Mouse (Mus musculus): ENCODE data around the gene Myh6. TPM values are rescaled to one million over a fixed set of nuclear protein-coding genes. Genes with fewer than 3 reads are reported as not detected.

Myh6 gene
- total and polyA plus RNA-seq, 2 experiments from 2014 or later, result 3,976 to 9,737 TPM

GRCm38 (mm10) chr14:54994869-54995186, 28.1 kb upstream of the Myh6 start:
- TF ChIP-seq CTCF (IDR thresholded peaks at IDR 0.05; ENCODE audit: low read depth) (no peak), EP300 (IDR thresholded peaks at IDR 0.05; ENCODE audit: low read depth) (no peak)
- Histone ChIP-seq H3K4me1 (ENCODE audit: control insufficient read depth, insufficient read depth) (peaks cover 19% of the 10 kb centered on the region; the same call in 1 of the 2 replicates), H3K36me3 (replicated peaks; ENCODE audit: control insufficient read depth, insufficient read depth, low read length) (peaks cover 21% of the 10 kb centered on the region), H3K27me3 (ENCODE audit: control insufficient read depth, insufficient read depth, low read length) (no peaks in the 10 kb centered on the region), H3K9me3 (replicated peaks; ENCODE audit: control insufficient read depth, low read length) (no peaks in the 10 kb centered on the region), H3K4me3 (ENCODE audit: low read depth, low read length) (peak overlapping the region; percentile 46; the same call in 1 of the 2 replicates), H3K27ac (ENCODE audit: low read depth) (peak overlapping the region; percentile 99), H3K9ac (replicated peaks; ENCODE audit: low read depth, low read length) (peak overlapping the region; percentile 67), H3K4me2 (ENCODE audit: low read depth, low read length) (peak overlapping the region; percentile 62)
- ATAC-seq (ENCODE audit: insufficient read depth, low read depth) (peak; percentile 40), DNase-seq (ENCODE audit: low spot score) (peak; percentile 30)

- Histone ChIP-seq H3K27me3 (ENCODE audit: control insufficient read depth, insufficient read depth, low read length) (no peaks in the 10 kb centered on the region), H3K9me3 (replicated peaks; ENCODE audit: control insufficient read depth, low read length) (no peaks in the 10 kb centered on the region), H3K4me1 (ENCODE audit: control insufficient read depth, insufficient read depth) (peaks cover 19% of the 10 kb centered on the region; the same call in 1 of the 2 replicates), H3K27ac (ENCODE audit: low read depth) (peak within 1 kb of the TSS; percentile 99), H3K9ac (replicated peaks; ENCODE audit: low read depth, low read length) (peak within 1 kb of the TSS; percentile 67), H3K4me3 (ENCODE audit: low read depth, low read length) (peak within 1 kb of the TSS; percentile 46), H3K4me2 (ENCODE audit: low read depth, low read length) (peak within 1 kb of the TSS; percentile 62), H3K36me3 (replicated peaks; ENCODE audit: control insufficient read depth, insufficient read depth, low read length) (peaks cover 25% of the 10 kb centered on the region)
- 15% methylated on average over 11 of the region's 11 CpGs for WGBS
- peak; percentile 57 for ATAC-seq (ENCODE audit: insufficient read depth, low read depth)
- peak; percentile 87 for DNase-seq (ENCODE audit: low spot score)
- no peak for TF ChIP-seq CTCF (IDR thresholded peaks at IDR 0.05; ENCODE audit: low read depth)
- peak; percentile 71; the same call in 1 of the 2 replicates for TF ChIP-seq EP300 (IDR thresholded peaks at IDR 0.05; ENCODE audit: low read depth)
Measured at GRCm38 (mm10) chr14:54994136-54994868, 27.6 kb upstream of the Myh6 start, which contains the start of gene Myh7. Gene Myh7, minus strand, starts transcription at chr14:54994626.

DNA sequence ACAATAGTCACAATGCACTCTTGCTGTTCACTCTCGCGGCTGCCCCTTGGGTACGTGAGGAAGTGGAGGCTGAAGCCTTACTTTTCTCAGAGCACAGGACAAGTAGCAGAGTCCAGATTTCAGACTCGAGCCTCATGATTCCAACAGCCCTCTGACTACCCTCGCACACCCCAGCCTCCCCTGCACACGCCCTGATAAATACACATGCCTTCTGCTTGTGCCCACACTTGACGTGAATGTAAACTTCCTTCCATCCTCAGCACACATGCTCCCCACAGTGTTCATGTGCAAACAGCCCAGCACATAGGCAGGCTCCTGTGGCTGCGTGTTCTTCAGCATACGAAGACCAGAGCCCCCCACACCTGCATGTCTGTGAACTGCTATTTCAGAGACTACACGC, 26.9 kb upstream of the Myh6 start:
- Histone ChIP-seq H3K27ac (ENCODE audit: low read depth) (peak overlapping the region; percentile 99), H3K27me3 (ENCODE audit: control insufficient read depth, insufficient read depth, low read length) (no peaks in the 10 kb centered on the region), H3K4me1 (ENCODE audit: control insufficient read depth, insufficient read depth) (peaks cover 19% of the 10 kb centered on the region; the same call in 1 of the 2 replicates), H3K9me3 (replicated peaks; ENCODE audit: control insufficient read depth, low read length) (no peaks in the 10 kb centered on the region), H3K36me3 (replicated peaks; ENCODE audit: control insufficient read depth, insufficient read depth, low read length) (peaks cover 32% of the 10 kb centered on the region), H3K4me3 (ENCODE audit: low read depth, low read length) (peak overlapping the region; percentile 46), H3K9ac (replicated peaks; ENCODE audit: low read depth, low read length) (peak overlapping the region; percentile 67), H3K4me2 (ENCODE audit: low read depth, low read length) (peak overlapping the region; percentile 62)
- ATAC-seq (ENCODE audit: insufficient read depth, low read depth) (no peak), DNase-seq (ENCODE audit: low spot score) (peak; percentile 17)
- no peak for TF ChIP-seq CTCF (IDR thresholded peaks at IDR 0.05; ENCODE audit: low read depth)
- no peak for TF ChIP-seq EP300 (IDR thresholded peaks at IDR 0.05; ENCODE audit: low read depth)
- WGBS, result 29% methylated on average over 10 of the region's 10 CpGs

- DNase-seq (ENCODE audit: low spot score), result no peak
- peak overlapping the region; percentile 62 for H3K4me2 ChIP-seq (ENCODE audit: low read depth, low read length)
- H3K9ac ChIP-seq (replicated peaks; ENCODE audit: low read depth, low read length), result peak overlapping the region; percentile 67
- TF ChIP-seq EP300 (IDR thresholded peaks at IDR 0.05; ENCODE audit: low read depth) (no peak), CTCF (IDR thresholded peaks at IDR 0.05; ENCODE audit: low read depth) (no peak)
- whole genome bisulfite sequencing, result 46% methylated on average over 10 of the region's 10 CpGs
- H3K27me3 ChIP-seq (ENCODE audit: control insufficient read depth, insufficient read depth, low read length), result no peaks in the 10 kb centered on the region
- H3K4me1 ChIP-seq (ENCODE audit: control insufficient read depth, insufficient read depth), result peaks cover 13% of the 10 kb centered on the region; the same call in 1 of the 2 replicates
- ATAC-seq (ENCODE audit: insufficient read depth, low read depth), result no peak
- peak overlapping the region; percentile 46 for H3K4me3 ChIP-seq (ENCODE audit: low read depth, low read length)
- peaks cover 32% of the 10 kb centered on the region for H3K36me3 ChIP-seq (replicated peaks; ENCODE audit: control insufficient read depth, insufficient read depth, low read length)
- no peaks in the 10 kb centered on the region for H3K9me3 ChIP-seq (replicated peaks; ENCODE audit: control insufficient read depth, low read length)
- peak overlapping the region; percentile 99 for H3K27ac ChIP-seq (ENCODE audit: low read depth)
Measured at GRCm38 (mm10) chr14:54992196-54992595, 25.5 kb upstream of the Myh6 start.

- H3K4me1 ChIP-seq (ENCODE audit: control insufficient read depth, insufficient read depth), result peaks cover 4% of the 10 kb centered on the region; the same call in 1 of the 2 replicates
- peak overlapping the region; percentile 62 for H3K4me2 ChIP-seq (ENCODE audit: low read depth, low read length)
- 40% methylated on average over 8 of the region's 8 CpGs for WGBS
- ATAC-seq (ENCODE audit: insufficient read depth, low read depth) (no peak), DNase-seq (ENCODE audit: low spot score) (no peak)
- H3K36me3 ChIP-seq (replicated peaks; ENCODE audit: control insufficient read depth, insufficient read depth, low read length), result peaks cover 52% of the 10 kb centered on the region
- TF ChIP-seq EP300 (IDR thresholded peaks at IDR 0.05; ENCODE audit: low read depth), result no peak
- no peak for TF ChIP-seq CTCF (IDR thresholded peaks at IDR 0.05; ENCODE audit: low read depth)
- peak overlapping the region; percentile 46 for H3K4me3 ChIP-seq (ENCODE audit: low read depth, low read length)
- no peaks in the 10 kb centered on the region for H3K9me3 ChIP-seq (replicated peaks; ENCODE audit: control insufficient read depth, low read length)
- peak overlapping the region; percentile 99 for H3K27ac ChIP-seq (ENCODE audit: low read depth)
- H3K9ac ChIP-seq (replicated peaks; ENCODE audit: low read depth, low read length), result peak overlapping the region; percentile 67
- H3K27me3 ChIP-seq (ENCODE audit: control insufficient read depth, insufficient read depth, low read length), result no peaks in the 10 kb centered on the region
Measured at GRCm38 (mm10) chr14:54989886-54990441, 23.2 kb upstream of the Myh6 start.

Data from heart, postnatal 0 days (tissue).